Mouse (Mus musculus): ENCODE results near the gene Smyd1. TPM values are rescaled to one million over a fixed set of nuclear protein-coding genes. Genes with fewer than 3 reads are reported as not detected.

The Smyd1 gene
- polyA plus RNA-seq (2012; ENCODE audit: low replicate concordance): 0.13 and 0.62 TPM in 2 replicates

GRCm38 (mm10) chr6:71321826-71322283, at the start of gene Smyd1:
Gene Smyd1 (minus strand): TSS chr6:71322233.

GRCm38 (mm10) chr6:71322491-71322921, 473 bp upstream of the Smyd1 start, which contains the start of gene Cd8b1:
Gene Cd8b1 (plus strand): TSS chr6:71322788.

GRCm38 (mm10) chr6:71271389-71272315, 50.4 kb downstream of the Smyd1 start, which contains the start of gene Krcc1:
Gene Krcc1 (plus strand): TSS chr6:71271677.

GRCm38 (mm10) chr6:71199612-71200011, 122.4 kb downstream of the Smyd1 start, which contains the start of gene Fabp1:
Gene Fabp1 (plus strand): TSS chr6:71199827.

Other genes starting within 250 kb of the Smyd1 start
- 0.62 and 1.6 TPM in 2 replicates for gene Thnsl2, start 177.8 kb downstream of the Smyd1 start, polyA plus RNA-seq (2012; ENCODE audit: low replicate concordance)
- gene Fabp1, start 122.4 kb downstream of the Smyd1 start, polyA plus RNA-seq (2012; ENCODE audit: low replicate concordance): not detected in 2 replicates
- gene Krcc1, start 50.6 kb downstream of the Smyd1 start, polyA plus RNA-seq (2012; ENCODE audit: low replicate concordance): 71.4 and 95.0 TPM in 2 replicates
- 5.1 and 9.4 TPM in 2 replicates for gene Cd8b1, start 555 bp upstream of the Smyd1 start, polyA plus RNA-seq (2012; ENCODE audit: low replicate concordance)
- gene Cd8a, start 51.2 kb upstream of the Smyd1 start, polyA plus RNA-seq (2012; ENCODE audit: low replicate concordance): 4.7 and 10.0 TPM in 2 replicates
- gene Rmnd5a, start 118.4 kb upstream of the Smyd1 start, polyA plus RNA-seq (2012; ENCODE audit: low replicate concordance): 9.2 and 12.8 TPM in 2 replicates
- gene Rnf103, start 171.7 kb upstream of the Smyd1 start, polyA plus RNA-seq (2012; ENCODE audit: low replicate concordance): 18.8 and 51.1 TPM in 2 replicates
- gene Chmp3, start 221.6 kb upstream of the Smyd1 start, polyA plus RNA-seq (2012; ENCODE audit: low replicate concordance): 13.2 and 32.9 TPM in 2 replicates